Comparison of ENCODE assay signal across 21 mouse cellular contexts in the genomic region with DNA sequence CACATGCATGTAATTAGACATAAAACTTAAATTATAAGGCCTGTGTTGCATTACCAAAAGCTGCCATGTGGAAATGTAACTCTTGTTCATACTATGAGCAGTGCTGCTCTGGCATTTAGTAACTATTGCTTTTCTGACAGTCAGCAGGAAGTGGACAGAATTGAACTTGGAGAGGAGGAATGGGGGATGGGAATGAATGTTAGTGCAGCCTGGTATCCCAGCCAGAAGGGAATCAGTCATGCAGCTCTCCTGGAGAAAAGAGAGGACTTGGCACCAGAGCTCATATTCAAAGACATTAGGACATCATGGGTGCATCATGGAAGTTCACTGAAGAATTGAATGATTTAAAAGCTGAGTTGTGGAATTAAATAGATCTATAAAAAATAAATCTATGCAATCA.
DNase-seq lines count a peak whose midpoint lies in the region; ATAC-seq and TF ChIP-seq lines count a peak whose summit lies in the region.
"Had no signal": no experiment of that assay in that cellular context is flagged by ENCODE, and none has a peak within 500 bp of the region (broad histone marks: within the 10 kb centered on the region; RNA-seq: fewer than 3 reads in every experiment).

No protein-coding gene starts in this region.

- ATAC-seq in midbrain, postnatal 0 days (ENCODE audit: low FRiP score), result no peak
- ATAC-seq in midbrain, embryonic 16.5 days, result no peak
- ATAC-seq: forebrain, embryonic 13.5 days; intestine, embryonic 15.5 days; liver, embryonic 12.5 days had no signal

- no peaks in the 10 kb centered on the region for H3K4me1 ChIP-seq in midbrain, postnatal 0 days (ENCODE audit: insufficient read depth, low read length)
- no peaks in the 10 kb centered on the region for H3K4me1 ChIP-seq in midbrain, embryonic 16.5 days (ENCODE audit: control insufficient read depth, insufficient read depth, low read length)
- H3K4me1 ChIP-seq: forebrain, embryonic 13.5 days; heart, embryonic 10.5 days; hindbrain, embryonic 12.5 days; intestine, embryonic 15.5 days; liver, embryonic 12.5 days had no signal

- H3K36me3 ChIP-seq in midbrain, postnatal 0 days (ENCODE audit: insufficient read depth, low read length), result peaks cover 9% of the 10 kb centered on the region
- H3K36me3 ChIP-seq in midbrain, embryonic 16.5 days (ENCODE audit: control insufficient read depth, insufficient read depth, low read length), result peaks cover 7% of the 10 kb centered on the region

- peak; percentile 81 for DNase-seq in heart, adult 11 months
- no peak for DNase-seq in heart, adult 9 months (ENCODE audit: low spot score in 2 of 2)
- peak; percentile 60 for DNase-seq in kidney, adult 9 months
- DNase-seq in kidney, postnatal 4 days, result no peak
- DNase-seq in midbrain, postnatal 0 days (ENCODE audit: low spot score), result no peak
- DNase-seq in thymus, adult 18-20 months, result no peak
- DNase-seq: adrenal gland, adult 2 months; B cell, adult 2 months; cerebellum, adult 8-10 months; gastrocnemius, postnatal 14 days; layer of hippocampus, adult 9-11 months; lung, embryonic 14.5 days; thymus, postnatal 4 days had no signal

- no peaks in the 10 kb centered on the region for H3K27me3 ChIP-seq in midbrain, postnatal 0 days (ENCODE audit: insufficient read depth, low read length)
- no peaks in the 10 kb centered on the region for H3K27me3 ChIP-seq in midbrain, embryonic 16.5 days (ENCODE audit: control insufficient read depth, insufficient read depth, low read depth, low read length)
- H3K27me3 ChIP-seq: forebrain, embryonic 13.5 days; hindbrain, embryonic 12.5 days; intestine, embryonic 15.5 days; liver, embryonic 12.5 days had no signal

- H3K27ac ChIP-seq in midbrain, postnatal 0 days (ENCODE audit: low read depth, low read length), result no peak overlapping the region
- H3K27ac ChIP-seq in midbrain, embryonic 16.5 days (ENCODE audit: low read length), result no peak overlapping the region
- H3K27ac ChIP-seq: forebrain, embryonic 13.5 days; heart, embryonic 10.5 days; hindbrain, embryonic 12.5 days; intestine, embryonic 15.5 days; liver, embryonic 12.5 days; macrophage had no signal

- no peak overlapping the region for H3K4me3 ChIP-seq in midbrain, postnatal 0 days (ENCODE audit: low read depth, low read length)
- H3K4me3 ChIP-seq in midbrain, embryonic 16.5 days (ENCODE audit: low read depth, low read length), result no peak overlapping the region
- H3K4me3 ChIP-seq: forebrain, embryonic 13.5 days; heart, embryonic 10.5 days; hindbrain, embryonic 12.5 days; intestine, embryonic 15.5 days; liver, embryonic 12.5 days had no signal

- no peak overlapping the region for H3K9ac ChIP-seq in midbrain, postnatal 0 days (replicated peaks; ENCODE audit: low read length, poor library complexity, severe bottlenecking)
- H3K9ac ChIP-seq in midbrain, embryonic 16.5 days (ENCODE audit: low read depth, low read length), result no peak overlapping the region
- H3K9ac ChIP-seq: forebrain, embryonic 13.5 days; hindbrain, embryonic 12.5 days; intestine, embryonic 15.5 days; liver, embryonic 12.5 days; lung, embryonic 14.5 days had no signal

- peak; percentile 2; the same call in 1 of the 2 replicates for TF ChIP-seq CTCF in midbrain, postnatal 0 days (IDR thresholded peaks at IDR 0.05)

- no peaks in the 10 kb centered on the region for H3K9me3 ChIP-seq in midbrain, postnatal 0 days (ENCODE audit: low read length)
- no peaks in the 10 kb centered on the region for H3K9me3 ChIP-seq in midbrain, embryonic 16.5 days (replicated peaks; ENCODE audit: control insufficient read depth, low read length, poor library complexity, severe bottlenecking)
- H3K9me3 ChIP-seq: forebrain, embryonic 13.5 days; heart, embryonic 10.5 days; hindbrain, embryonic 12.5 days; intestine, embryonic 15.5 days; liver, embryonic 12.5 days had no signal

- H3K4me2 ChIP-seq in midbrain, postnatal 0 days (ENCODE audit: low read depth, low read length, poor library complexity, severe bottlenecking), result no peak overlapping the region
- H3K4me2 ChIP-seq in midbrain, embryonic 16.5 days (ENCODE audit: low read length), result no peak overlapping the region
- H3K4me2 ChIP-seq: forebrain, embryonic 13.5 days; hindbrain, embryonic 12.5 days; intestine, embryonic 15.5 days; liver, embryonic 12.5 days; lung, embryonic 14.5 days; midbrain, embryonic 11.5 days had no signal

Comparison
In these comparisons a context has a peak if more than half of its experiments do, and no peak if none do; other contexts are left out.
1. DNase-seq: peak in heart, adult 11 months (single experiment) and kidney, adult 9 months (single experiment); none in heart, adult 9 months (0 of 2), kidney, postnatal 4 days (0 of 2), midbrain, postnatal 0 days (single experiment) and thymus, adult 18-20 months (0 of 2).